Mouse (Mus musculus) heart, embryonic 16.5 days (tissue): ENCODE measurements at regions not wholly inside any gene's neighbourhood (a gene's known extent, or its start where the extent isn't known, plus 50 kb on each side); places are given as distances from the start of the nearest gene placed in this dataset.

ENCODE experiments used
- ATAC-seq: fragments of 200-750 bp; cut with Nextera tagmentation; replicated peaks from 2 replicates; pipeline ENCODE4 v1.8.0; 2017; ENCODE audit warnings: moderate number of reproducible peaks; ENCODE audit not compliant: insufficient read depth, low FRiP score; ENCODE audit errors: extremely low read depth
- H3K27ac ChIP-seq: fragments of 300-500 bp; sonication (generic); 2 replicates; pipeline ENCODE4 v1.5.1; 2014; ENCODE audit warnings: mild to moderate bottlenecking, low read length, control low read depth, moderate library complexity
- H3K27me3 ChIP-seq: fragments of 300-500 bp; sonication (generic); 2 replicates; pipeline ENCODE4 v1.6.1; 2014; ENCODE audit warnings: low read length, mixed read lengths; ENCODE audit not compliant: control insufficient read depth, insufficient read depth
- H3K36me3 ChIP-seq: fragments of 300-500 bp; sonication (generic); 2 replicates; pipeline ENCODE4 v1.6.1; 2014; ENCODE audit not compliant: control insufficient read depth, insufficient read depth
- H3K4me1 ChIP-seq: fragments of 300-500 bp; sonication (generic); 2 replicates; pipeline ENCODE4 v1.6.1; 2014; ENCODE audit warnings: low read length, mixed read lengths; ENCODE audit not compliant: control insufficient read depth, insufficient read depth
- H3K4me2 ChIP-seq: fragments of 300-500 bp; sonication (generic); 2 replicates; pipeline ENCODE4 v1.6.1; 2014; ENCODE audit warnings: low read depth, mild to moderate bottlenecking, control low read depth, low read length
- H3K4me3 ChIP-seq: fragments of 300-500 bp; sonication (generic); 2 replicates; pipeline ENCODE4 v1.5.1; 2014; ENCODE audit warnings: mild to moderate bottlenecking, control low read depth, low read length
- H3K9ac ChIP-seq: fragments of 300-500 bp; sonication (generic); 2 replicates; pipeline ENCODE4 v1.6.1; 2014; ENCODE audit warnings: low read length, control low read depth
- H3K9me3 ChIP-seq: fragments of 300-500 bp; sonication (generic); replicated peaks from 2 replicates; pipeline ENCODE4 v1.6.1; 2016; ENCODE audit warnings: low read length; ENCODE audit not compliant: control insufficient read depth
- WGBS: fragments of 180-500 bp; shearing (Covaris S2); extraction: QIAGEN DNeasy Blood & Tissue Kit; methylation state at CpG from one replicate; pipeline ENCODE4 v1.1.7; 2014; 5-methylcytosine and 5-hydroxymethylcytosine counted together

DNA sequence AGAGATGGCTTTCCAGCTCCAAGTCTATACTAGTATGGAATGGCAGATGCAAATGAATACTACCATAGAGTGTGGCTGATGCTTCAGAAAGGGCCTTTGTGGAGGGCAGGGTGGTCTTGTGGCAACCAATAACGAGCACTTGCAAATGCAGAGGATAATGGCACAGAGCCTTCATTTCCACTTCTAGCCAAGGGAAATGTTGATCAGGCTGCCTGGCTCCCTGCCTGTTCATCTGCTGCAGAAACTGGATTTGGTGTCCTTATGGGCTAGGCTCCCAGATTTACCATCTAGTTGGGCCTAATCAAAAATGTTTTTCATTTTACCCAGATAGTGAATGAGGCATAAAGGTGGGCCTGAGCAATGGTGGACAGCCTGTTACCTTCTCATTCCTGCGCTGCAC is 110.7 kb upstream of the Dab1 start:
- H3K27me3 ChIP-seq, result no peaks in the 10 kb centered on the region
- H3K9me3 ChIP-seq, result no peaks in the 10 kb centered on the region
- H3K4me1 ChIP-seq, result no peaks in the 10 kb centered on the region
- H3K9ac ChIP-seq, result no peak overlapping the region
- H3K4me3 ChIP-seq, result no peak overlapping the region
- no peak overlapping the region for H3K27ac ChIP-seq
- H3K4me2 ChIP-seq, result no peak overlapping the region
- 68% methylated on average over 2 of the region's 2 CpGs for WGBS
- ATAC-seq, result no peak
- no peaks in the 10 kb centered on the region for H3K36me3 ChIP-seq

GRCm38 (mm10) chr4:103512901-103513300 is 106.3 kb upstream of the Dab1 start:
- no peak overlapping the region for H3K4me3 ChIP-seq
- H3K9me3 ChIP-seq, result no peaks in the 10 kb centered on the region
- H3K36me3 ChIP-seq, result no peaks in the 10 kb centered on the region
- H3K4me2 ChIP-seq, result no peak overlapping the region
- 59% methylated on average over 1 of the region's 1 CpGs for WGBS
- H3K27me3 ChIP-seq, result no peaks in the 10 kb centered on the region
- no peaks in the 10 kb centered on the region for H3K4me1 ChIP-seq
- no peak overlapping the region for H3K27ac ChIP-seq
- no peak for ATAC-seq
- H3K9ac ChIP-seq, result no peak overlapping the region

- no peaks in the 10 kb centered on the region for H3K36me3 ChIP-seq
- no peak overlapping the region for H3K9ac ChIP-seq
- H3K27me3 ChIP-seq, result no peaks in the 10 kb centered on the region
- no peaks in the 10 kb centered on the region for H3K4me1 ChIP-seq
- ATAC-seq, result no peak
- H3K27ac ChIP-seq, result no peak overlapping the region
- no peaks in the 10 kb centered on the region for H3K9me3 ChIP-seq
- 64% methylated on average over 5 of the region's 5 CpGs for WGBS
- H3K4me2 ChIP-seq, result no peak overlapping the region
- H3K4me3 ChIP-seq, result no peak overlapping the region
These were observed 97.1 kb upstream of the Dab1 start for GRCm38 (mm10) chr4:103521870-103522609.

DNA sequence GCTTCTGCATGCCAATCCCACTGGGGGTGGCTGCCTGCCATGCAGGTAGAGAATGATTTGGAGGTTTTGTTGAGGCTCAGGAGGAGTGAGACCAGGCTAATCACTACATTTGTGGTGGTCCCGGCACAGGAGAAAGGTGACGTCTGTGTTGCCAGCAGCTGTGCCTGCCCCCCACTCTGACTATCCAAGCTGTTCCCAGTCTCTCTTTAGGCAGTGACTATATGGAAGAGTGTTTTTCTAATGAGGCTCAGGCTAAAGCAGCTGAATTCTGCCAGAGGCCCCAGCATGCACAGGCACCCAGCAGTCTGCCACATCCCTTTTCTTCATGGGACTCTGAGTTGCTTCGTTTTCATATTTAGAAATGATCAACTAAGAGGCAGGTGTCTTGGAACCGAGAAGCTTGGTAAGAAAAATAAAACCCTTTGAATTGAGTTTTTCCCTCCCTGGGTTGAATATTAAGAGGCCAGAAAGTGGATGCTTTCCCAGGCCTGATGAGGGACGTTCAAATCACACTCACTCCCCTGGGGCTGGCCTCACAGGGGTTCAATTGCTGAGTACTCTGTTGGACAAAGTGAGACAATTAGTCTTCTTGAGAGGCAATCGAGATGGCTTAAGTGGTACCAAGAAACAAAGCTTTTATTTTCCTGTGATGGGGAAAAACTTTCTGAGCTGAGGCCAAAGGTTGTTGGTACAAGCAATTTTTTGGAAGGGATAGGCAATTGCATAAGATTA is 82.5 kb upstream of the Dab1 start:
- Histone ChIP-seq H3K36me3 (no peaks in the 10 kb centered on the region), H3K27ac (no peak overlapping the region), H3K27me3 (no peaks in the 10 kb centered on the region), H3K4me3 (no peak overlapping the region), H3K4me1 (no peaks in the 10 kb centered on the region), H3K9me3 (no peaks in the 10 kb centered on the region), H3K9ac (no peak overlapping the region), H3K4me2 (no peak overlapping the region)
- WGBS, result 61% methylated on average over 6 of the region's 6 CpGs
- no peak for ATAC-seq

GRCm38 (mm10) chr4:103540960-103541359 is 78.2 kb upstream of the Dab1 start:
- Histone ChIP-seq H3K4me1 (no peaks in the 10 kb centered on the region), H3K9ac (no peak overlapping the region), H3K27ac (no peak overlapping the region), H3K9me3 (no peaks in the 10 kb centered on the region), H3K4me2 (no peak overlapping the region), H3K4me3 (no peak overlapping the region), H3K36me3 (no peaks in the 10 kb centered on the region), H3K27me3 (no peaks in the 10 kb centered on the region)
- WGBS, result 49% methylated on average over 3 of the region's 3 CpGs
- ATAC-seq, result no peak

DNA sequence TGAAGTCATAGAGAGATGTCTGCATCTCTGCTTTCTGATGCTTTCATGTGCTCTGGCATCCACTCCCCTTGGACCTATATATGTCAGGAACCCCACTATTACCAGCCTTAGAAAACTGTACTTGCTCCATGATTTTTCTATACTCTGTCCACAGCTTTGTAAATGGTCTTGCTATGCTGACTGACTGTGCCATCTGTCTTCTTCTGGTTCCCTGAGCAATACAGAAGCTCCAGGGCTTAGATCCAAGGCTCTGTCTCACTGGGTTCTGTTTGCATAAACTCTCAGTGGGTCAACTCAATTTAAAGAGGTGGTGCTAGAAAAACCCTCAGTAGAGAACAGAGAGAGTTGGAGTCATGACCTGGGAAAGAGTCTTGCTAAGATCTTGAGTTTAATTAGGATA is 71.9 kb upstream of the Dab1 start:
- Histone ChIP-seq H3K9me3 (no peaks in the 10 kb centered on the region), H3K36me3 (no peaks in the 10 kb centered on the region), H3K9ac (no peak overlapping the region), H3K4me2 (no peak overlapping the region), H3K27me3 (no peaks in the 10 kb centered on the region), H3K4me1 (no peaks in the 10 kb centered on the region), H3K27ac (no peak overlapping the region), H3K4me3 (no peak overlapping the region)
- ATAC-seq, result no peak

GRCm38 (mm10) chr4:103552476-103552875 is 66.7 kb upstream of the Dab1 start:
- Histone ChIP-seq H3K27ac (no peak overlapping the region), H3K9ac (no peak overlapping the region), H3K9me3 (no peaks in the 10 kb centered on the region), H3K36me3 (no peaks in the 10 kb centered on the region), H3K4me3 (no peak overlapping the region), H3K4me1 (no peaks in the 10 kb centered on the region), H3K27me3 (no peaks in the 10 kb centered on the region), H3K4me2 (no peak overlapping the region)
- no peak for ATAC-seq
- WGBS, result 87% methylated on average over 3 of the region's 3 CpGs

DNA sequence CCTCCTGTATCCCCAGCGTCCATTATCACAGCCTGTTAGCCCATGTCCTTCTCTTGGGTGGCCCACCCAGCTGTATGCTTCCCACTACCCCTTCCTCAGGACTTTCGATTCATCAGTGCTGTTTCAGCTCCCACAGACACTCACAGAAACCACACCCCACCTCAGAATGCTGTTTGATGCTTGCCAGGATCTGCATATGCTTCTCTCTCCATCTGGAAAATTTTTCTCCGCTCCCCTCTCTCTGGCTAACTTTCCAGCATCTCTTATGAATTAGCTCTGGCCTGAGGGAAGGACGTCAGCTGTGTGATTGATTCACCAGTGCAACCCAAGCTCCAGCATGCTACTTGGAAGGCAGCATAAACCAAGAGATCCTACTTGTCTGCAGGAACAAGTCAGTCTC is 66.0 kb upstream of the Dab1 start:
- Histone ChIP-seq H3K36me3 (no peaks in the 10 kb centered on the region), H3K27me3 (no peaks in the 10 kb centered on the region), H3K27ac (no peak overlapping the region), H3K9me3 (no peaks in the 10 kb centered on the region), H3K9ac (no peak overlapping the region), H3K4me3 (no peak overlapping the region), H3K4me2 (no peak overlapping the region), H3K4me1 (no peaks in the 10 kb centered on the region)
- no peak for ATAC-seq
- WGBS, result 60% methylated on average over 4 of the region's 4 CpGs

- Histone ChIP-seq H3K27ac (no peak overlapping the region), H3K27me3 (no peaks in the 10 kb centered on the region), H3K4me2 (no peak overlapping the region), H3K36me3 (no peaks in the 10 kb centered on the region), H3K4me3 (no peak overlapping the region), H3K9me3 (no peaks in the 10 kb centered on the region), H3K9ac (no peak overlapping the region), H3K4me1 (no peaks in the 10 kb centered on the region)
- 74% methylated on average over 4 of the region's 4 CpGs for WGBS
- no peak for ATAC-seq
These were observed 64.6 kb upstream of the Dab1 start for GRCm38 (mm10) chr4:103554597-103554996.
